Mouse (Mus musculus): ENCODE results near the gene Kbtbd13. TPM values are rescaled to one million over a fixed set of nuclear protein-coding genes. Genes with fewer than 3 reads are reported as not detected.

Kbtbd13 gene
- polyA plus RNA-seq, 1 experiment: 0.75 TPM

DNA sequence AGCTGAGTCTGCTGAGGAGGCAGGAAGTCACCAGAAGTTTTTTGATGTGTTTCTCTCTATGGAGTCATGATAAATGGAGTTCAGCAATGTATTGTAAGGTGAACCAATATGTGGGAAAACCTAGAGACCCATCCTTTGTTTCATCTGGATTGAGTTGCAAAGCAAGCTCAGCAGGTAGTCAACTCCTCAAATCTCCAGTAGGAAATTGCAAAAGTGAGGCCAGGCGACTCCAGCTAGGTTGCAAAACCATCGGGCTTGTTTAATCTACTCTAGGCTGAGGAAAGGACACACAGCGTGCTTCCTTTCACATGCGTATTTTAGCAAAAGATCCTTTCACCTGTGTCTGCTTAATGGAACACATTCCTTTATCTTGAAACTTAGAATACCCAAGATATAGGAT lies 52.3 kb downstream of the Kbtbd13 start:
- no peak for DNase-seq
- Histone ChIP-seq H3K36me3 (ENCODE audit: control insufficient read depth, insufficient read depth, low read length) (no peaks in the 10 kb centered on the region), H3K27me3 (replicated peaks; ENCODE audit: control insufficient read depth, insufficient read depth, low read length) (no peaks in the 10 kb centered on the region), H3K27ac (ENCODE audit: insufficient read depth, low read depth, low read length) (no peak overlapping the region), H3K4me3 (ENCODE audit: insufficient read depth, low read depth, low read length) (no peak overlapping the region), H3K4me1 (ENCODE audit: control insufficient read depth, insufficient read depth, low read length) (no peaks in the 10 kb centered on the region)
- 88% methylated on average over 4 of the region's 4 CpGs for WGBS
- TF ChIP-seq POLR2A (IDR thresholded peaks at IDR 0.05; ENCODE audit: low read depth, low read length) (no peak), CTCF (conservative IDR thresholded peaks at IDR 0.05; ENCODE audit: insufficient read depth, insufficient read length, low read depth, low read length) (no peak)

Other genes starting within 250 kb of the Kbtbd13 start
- 11.0 and 11.9 TPM in 2 replicates for gene Parp16, start 196.3 kb downstream of the Kbtbd13 start, polyA plus RNA-seq (2012; rRNA removed)
- gene Cilp, start 126.5 kb downstream of the Kbtbd13 start, polyA plus RNA-seq (2012; rRNA removed): 1.1 and 1.4 TPM in 2 replicates
- 24.4 and 25.8 TPM in 2 replicates for gene Clpx, start 97.4 kb downstream of the Kbtbd13 start, polyA plus RNA-seq (2012; rRNA removed)
- 6.0 and 6.1 TPM in 2 replicates for gene Pdcd7, start 45.5 kb downstream of the Kbtbd13 start, polyA plus RNA-seq (2012; rRNA removed)
- 0.25 and 0.33 TPM in 2 replicates for gene Ubap1l, start 30.6 kb downstream of the Kbtbd13 start, polyA plus RNA-seq (2012; rRNA removed)
- gene Rasl12, start 6.9 kb upstream of the Kbtbd13 start, polyA plus RNA-seq (2012; rRNA removed): 9.5 and 11.3 TPM in 2 replicates
- 13.0 and 15.0 TPM in 2 replicates for gene Slc51b, start 31.3 kb upstream of the Kbtbd13 start, polyA plus RNA-seq (2012; rRNA removed)
- 11.3 and 11.5 TPM in 2 replicates for gene Mtfmt, start 44.1 kb upstream of the Kbtbd13 start, polyA plus RNA-seq (2012; rRNA removed)
- gene Spg21, start 69.3 kb upstream of the Kbtbd13 start, polyA plus RNA-seq (2012; rRNA removed): 32.3 and 34.3 TPM in 2 replicates
- 0.06 and 0.16 TPM in 2 replicates for gene Ankdd1a, start 128.5 kb upstream of the Kbtbd13 start, polyA plus RNA-seq (2012; rRNA removed)
- 9.8 and 10.4 TPM in 2 replicates for gene Plekho2, start 188.4 kb upstream of the Kbtbd13 start, polyA plus RNA-seq (2012; rRNA removed)
- gene Pif1, start 195.5 kb upstream of the Kbtbd13 start, polyA plus RNA-seq (2012; rRNA removed): 0.08 and 0.11 TPM in 2 replicates
- gene Rbpms2, start 238.0 kb upstream of the Kbtbd13 start, polyA plus RNA-seq (2012; rRNA removed): 257 and 303 TPM in 2 replicates

Data from kidney, adult 2 months (tissue).